Mouse (Mus musculus): ENCODE data around the gene Msl1.

The Msl1 gene

GRCm38 (mm10) chr11:98839402-98839801 lies 44.1 kb downstream of the Msl1 start:
- DNase-seq (ENCODE audit: low spot score in 2 of 2) = no peak

GRCm38 (mm10) chr11:98839897-98840296 lies 44.6 kb downstream of the Msl1 start:
- DNase-seq (ENCODE audit: low spot score in 2 of 2) = no peak

GRCm38 (mm10) chr11:98846016-98846415 lies 50.7 kb downstream of the Msl1 start:
- DNase-seq (ENCODE audit: low spot score in 2 of 2) = no peak

- no peak for DNase-seq (ENCODE audit: low spot score in 2 of 2)
Observed at GRCm38 (mm10) chr11:98846865-98847604, 51.7 kb downstream of the Msl1 start.

- DNase-seq (ENCODE audit: low spot score in 2 of 2) = no peak
Observed at GRCm38 (mm10) chr11:98849196-98849894, 54.0 kb downstream of the Msl1 start.

- no peak for DNase-seq (ENCODE audit: low spot score in 2 of 2)
Observed at GRCm38 (mm10) chr11:98850100-98851093, 55.1 kb downstream of the Msl1 start.

- no peak for DNase-seq (ENCODE audit: low spot score in 2 of 2)
Observed at GRCm38 (mm10) chr11:98854116-98854515, 58.8 kb downstream of the Msl1 start.

GRCm38 (mm10) chr11:98854659-98855058 lies 59.3 kb downstream of the Msl1 start:
- DNase-seq (ENCODE audit: low spot score in 2 of 2) = no peak
